8 mouse cellular contexts compared by ENCODE assay signal in genomic region chr2:25864230-25864629, GRCm38 (mm10). TPM values are rescaled to one million over a fixed set of nuclear protein-coding genes. Genes with fewer than 3 reads are reported as not detected.
A peak's percentile ranks its signal among the peaks of the same experiment; 100 is the strongest.
DNase-seq lines count a peak whose midpoint lies in the region; ATAC-seq lines count a peak whose summit lies in the region.

No protein-coding gene starts in this region.

- peak overlapping the region; percentile 100 for H3K4me2 ChIP-seq in forebrain, embryonic 12.5 days
- H3K4me2 ChIP-seq in liver, embryonic 16.5 days (ENCODE audit: low read depth, low read length): peak overlapping the region; percentile 52; the same call in 1 of the 2 replicates

- H3K4me3 ChIP-seq in heart, embryonic 10.5 days: peak overlapping the region; percentile 65
- H3K4me3 ChIP-seq in forebrain, embryonic 12.5 days (replicated peaks): peak overlapping the region; percentile 59
- no peak overlapping the region for H3K4me3 ChIP-seq in liver, embryonic 16.5 days (ENCODE audit: low read depth, low read length)

- DNase-seq in heart, embryonic 10.5 days (ENCODE audit: low spot score): no peak
- DNase-seq in heart, adult 11 months: no peak
- peak; percentile 32 for DNase-seq in MN1 (ENCODE audit: low spot score)
- DNase-seq in urinary bladder, adult 18-20 months (ENCODE audit: low spot score in 2 of 2): no peak
- DNase-seq in frontal cortex, adult 2 months (ENCODE audit: extremely low spot score in 1 of 2, low spot score in 1 of 2): no peak
- no peak for DNase-seq in frontal cortex, postnatal 14 days (ENCODE audit: low spot score in 2 of 2)

- H3K36me3 ChIP-seq in heart, embryonic 10.5 days: no peaks in the 10 kb centered on the region
- no peaks in the 10 kb centered on the region for H3K36me3 ChIP-seq in forebrain, embryonic 12.5 days (replicated peaks)
- H3K36me3 ChIP-seq in liver, embryonic 16.5 days (ENCODE audit: control insufficient read depth, insufficient read depth): no peaks in the 10 kb centered on the region

- ATAC-seq in forebrain, embryonic 12.5 days (ENCODE audit: low FRiP score): 0 out of 2 replicates have a peak, but pooled peaks have one; percentile 3
- no peak for ATAC-seq in liver, embryonic 16.5 days (ENCODE audit: low read depth)

- peak overlapping the region; percentile 50 for H3K9ac ChIP-seq in forebrain, embryonic 12.5 days
- H3K9ac ChIP-seq in liver, embryonic 16.5 days (ENCODE audit: low read depth, low read length): no peak overlapping the region

- H3K9me3 ChIP-seq in heart, embryonic 10.5 days: no peaks in the 10 kb centered on the region
- no peaks in the 10 kb centered on the region for H3K9me3 ChIP-seq in forebrain, embryonic 12.5 days
- H3K9me3 ChIP-seq in liver, embryonic 16.5 days (replicated peaks; ENCODE audit: control insufficient read depth, low read length): no peaks in the 10 kb centered on the region

- 11% methylated on average over 18 of the region's 18 CpGs for WGBS in heart, embryonic 10.5 days
- WGBS in forebrain, embryonic 12.5 days: 5% methylated on average over 18 of the region's 18 CpGs
- 6% methylated on average over 18 of the region's 18 CpGs for WGBS in liver, embryonic 16.5 days (ENCODE audit: insufficient replicate concordance)

- peaks cover 17% of the 10 kb centered on the region for H3K4me1 ChIP-seq in heart, embryonic 10.5 days
- peaks cover 15% of the 10 kb centered on the region for H3K4me1 ChIP-seq in forebrain, embryonic 12.5 days
- H3K4me1 ChIP-seq in liver, embryonic 16.5 days (ENCODE audit: control insufficient read depth, low read depth, low read length): no peaks in the 10 kb centered on the region; the same call in 1 of the 2 replicates

- H3K27me3 ChIP-seq in heart, embryonic 10.5 days (ENCODE audit: insufficient read depth, poor library complexity, severe bottlenecking): peaks cover 72% of the 10 kb centered on the region
- peaks cover 53% of the 10 kb centered on the region for H3K27me3 ChIP-seq in forebrain, embryonic 12.5 days
- peaks cover 32% of the 10 kb centered on the region for H3K27me3 ChIP-seq in liver, embryonic 16.5 days (ENCODE audit: control insufficient read depth, insufficient read depth, low read depth, low read length)

- H3K27ac ChIP-seq in heart, embryonic 10.5 days: no peak overlapping the region
- no peak overlapping the region for H3K27ac ChIP-seq in forebrain, embryonic 12.5 days
- no peak overlapping the region for H3K27ac ChIP-seq in liver, embryonic 16.5 days (ENCODE audit: low read length)

RNA-seq across cellular contexts. Expression of gene Kcnt1, which starts 0.7 kb away (rescaled TPM):
- polyA plus RNA-seq in heart, embryonic 10.5 days (2016; fragmentation: Nextera tagmentation; extraction: Ambion mirVana): 0.06 TPM in 1 of 2 replicates, not detected in the other
- polyA plus RNA-seq in forebrain, embryonic 12.5 days (2016; fragmentation: Nextera tagmentation; extraction: Ambion mirVana): 1.6 and 2.0 TPM in 2 replicates
- not detected in 2 replicates for polyA plus RNA-seq in liver, embryonic 16.5 days (2015; fragmentation: Nextera tagmentation; extraction: Ambion mirVana)
- 183 and 221 TPM in 2 replicates for polyA plus RNA-seq in frontal cortex, adult 2 months (2012; rRNA removed)

RNA-seq across cellular contexts. Expression of gene Sohlh1, which starts 17.2 kb away (rescaled TPM):
- not detected in 2 replicates for polyA plus RNA-seq in heart, embryonic 10.5 days (2016; fragmentation: Nextera tagmentation; extraction: Ambion mirVana)
- polyA plus RNA-seq in forebrain, embryonic 12.5 days (2016; fragmentation: Nextera tagmentation; extraction: Ambion mirVana): not detected in 2 replicates
- polyA plus RNA-seq in liver, embryonic 16.5 days (2015; fragmentation: Nextera tagmentation; extraction: Ambion mirVana): not detected in 2 replicates
- polyA plus RNA-seq in frontal cortex, adult 2 months (2012; rRNA removed): not detected in 2 replicates

RNA-seq across cellular contexts. Expression of gene Lcn9, which starts 41.3 kb away (rescaled TPM):
- polyA plus RNA-seq in heart, embryonic 10.5 days (2016; fragmentation: Nextera tagmentation; extraction: Ambion mirVana): not detected in 2 replicates
- polyA plus RNA-seq in forebrain, embryonic 12.5 days (2016; fragmentation: Nextera tagmentation; extraction: Ambion mirVana): not detected in 2 replicates
- not detected in 2 replicates for polyA plus RNA-seq in liver, embryonic 16.5 days (2015; fragmentation: Nextera tagmentation; extraction: Ambion mirVana)
- polyA plus RNA-seq in frontal cortex, adult 2 months (2012; rRNA removed): not detected in 2 replicates

RNA-seq across cellular contexts. Expression of gene Glt6d1, which starts 48.6 kb away (rescaled TPM):
- not detected in 2 replicates for polyA plus RNA-seq in heart, embryonic 10.5 days (2016; fragmentation: Nextera tagmentation; extraction: Ambion mirVana)
- not detected in 2 replicates for polyA plus RNA-seq in forebrain, embryonic 12.5 days (2016; fragmentation: Nextera tagmentation; extraction: Ambion mirVana)
- not detected in 2 replicates for polyA plus RNA-seq in liver, embryonic 16.5 days (2015; fragmentation: Nextera tagmentation; extraction: Ambion mirVana)
- not detected in 2 replicates for polyA plus RNA-seq in frontal cortex, adult 2 months (2012; rRNA removed)

Comparison
In these comparisons a context has a peak if more than half of its experiments do, and no peak if none do; other contexts are left out.
1. RNA of gene Kcnt1, which starts 0.7 kb away (polyA plus RNA-seq): 183 to 221 TPM in frontal cortex, adult 2 months; 1.6 to 2.0 TPM in forebrain, embryonic 12.5 days, 0.06 TPM in heart, embryonic 10.5 days and not detected in liver, embryonic 16.5 days; every median in the first group is over 10 times any median in the second.